Mouse (Mus musculus): ENCODE measurements around the gene Speer4f1.

GRCm38 (mm10) chr5:17454059-17454458 is 21.8 kb upstream of the Speer4f1 start:
- TF ChIP-seq GATA1 (IDR thresholded peaks at IDR 0.05; ENCODE audit: borderline replicate concordance, low read length) (no peak), FLI1 (IDR thresholded peaks at IDR 0.05; ENCODE audit: low read length) (no peak)
